Mouse (Mus musculus) R1 (cell line): Measurements from ENCODE around the gene S100a2.

Source experiments
- DNase-seq: peaks from one replicate; pipeline ENCODE4 v3.0.0-alpha.2; 2018; ENCODE audit warnings: low read depth, low spot score

Gene S100a2

GRCm38 (mm10) chr3:90595556-90595955 is 5.5 kb downstream of the S100a2 start:
- no peak for DNase-seq

DNA sequence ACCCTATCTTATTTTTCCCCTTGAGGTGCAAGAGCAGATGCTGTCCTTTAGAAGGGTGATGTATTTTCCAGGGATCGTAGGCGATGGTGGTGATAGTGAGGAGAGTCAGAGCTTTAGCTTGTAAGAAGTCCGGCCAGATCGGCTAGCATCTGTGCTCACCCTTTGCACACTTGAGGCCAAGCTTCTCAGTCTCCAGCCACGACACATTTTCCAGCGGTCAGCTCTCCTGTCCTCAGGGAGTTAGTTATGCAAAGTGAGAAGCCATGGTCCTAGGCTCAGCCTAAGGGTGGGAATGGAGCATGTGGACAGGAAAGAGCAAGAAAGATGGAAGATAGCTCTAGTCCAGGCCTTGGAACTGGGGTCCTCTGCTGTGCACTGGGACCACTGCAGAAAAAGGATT is 6.8 kb downstream of the S100a2 start:
- DNase-seq: no peak

DNA sequence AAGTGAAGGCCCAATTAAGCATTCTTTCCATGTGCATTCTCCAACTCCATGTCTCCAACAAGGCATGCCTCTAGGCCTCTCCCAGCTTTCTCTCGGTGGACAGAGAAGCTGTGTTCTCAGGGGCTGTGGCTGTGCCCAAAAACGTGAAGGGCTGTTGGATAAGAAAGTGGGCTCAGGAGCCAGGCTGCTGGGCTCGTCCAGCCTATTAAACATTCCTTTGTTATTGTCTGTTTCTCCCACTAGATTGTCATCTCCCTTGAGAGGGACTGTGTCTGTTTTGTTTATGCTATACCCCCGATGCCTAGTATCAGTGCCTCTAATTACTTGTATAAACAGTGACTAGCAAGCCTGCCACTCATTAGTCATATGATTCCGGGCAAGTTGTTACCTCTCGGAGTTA is 7.7 kb downstream of the S100a2 start:
- DNase-seq: no peak

DNA sequence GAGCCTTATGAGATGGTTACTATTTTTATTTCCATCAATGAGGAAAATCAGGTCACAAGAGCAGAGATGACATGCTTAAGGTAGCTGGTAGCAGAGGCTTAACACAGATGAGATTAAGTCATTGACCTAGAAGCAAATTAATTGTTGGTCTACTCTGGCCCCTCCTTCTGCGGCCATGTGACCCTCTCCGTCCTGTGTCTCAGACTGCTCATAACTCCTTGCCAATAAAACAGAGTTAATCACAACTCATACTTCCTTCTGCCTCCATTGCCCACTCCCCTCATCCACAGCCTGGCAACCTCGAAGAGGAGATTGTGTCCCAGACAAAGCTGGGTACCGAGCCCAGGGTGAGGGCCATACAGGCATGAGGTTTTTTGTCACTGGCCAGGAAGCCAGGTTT is 8.2 kb downstream of the S100a2 start:
- DNase-seq: no peak

DNA sequence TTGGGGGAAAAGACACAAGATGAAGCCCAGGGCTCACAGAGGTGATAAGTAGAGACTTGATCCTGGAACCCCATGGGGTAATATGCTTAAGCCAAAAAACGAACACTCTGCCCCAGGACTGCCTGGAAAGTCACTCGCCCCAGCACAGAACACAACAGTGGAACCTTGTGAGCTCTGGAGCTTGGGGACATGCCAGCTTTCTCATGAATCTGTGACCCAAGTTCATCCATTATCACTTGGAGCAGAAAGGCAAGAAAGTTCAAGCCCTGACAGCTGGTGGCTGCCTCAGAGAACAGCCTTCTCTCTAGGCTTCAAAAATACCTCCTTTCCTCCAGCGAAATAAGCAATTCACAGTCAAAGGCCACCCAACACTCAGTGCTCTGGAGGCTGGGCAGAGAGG is 9.4 kb downstream of the S100a2 start:
- no peak for DNase-seq

DNA sequence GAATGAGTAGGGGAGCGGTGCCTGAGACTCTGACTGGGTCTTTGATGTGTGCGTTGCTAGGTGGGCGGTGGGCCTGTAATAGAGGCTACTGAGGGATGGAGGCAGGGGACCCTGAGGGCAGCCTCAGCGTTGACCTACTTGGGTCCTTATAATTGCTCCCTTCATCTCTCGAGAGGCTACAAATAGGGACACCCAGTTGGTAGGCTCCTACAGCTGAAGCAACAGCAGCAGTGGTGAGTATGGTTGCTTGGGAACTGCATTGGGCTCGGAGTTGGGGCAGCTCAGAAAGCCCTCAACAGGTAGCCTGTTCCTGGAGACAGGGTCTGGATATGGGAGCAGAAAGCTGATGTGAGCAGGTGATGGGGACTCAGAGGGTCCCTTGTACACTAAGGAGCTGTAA is 10.0 kb downstream of the S100a2 start:
- no peak for DNase-seq

- DNase-seq: no peak
These were observed 10.6 kb downstream of the S100a2 start for GRCm38 (mm10) chr3:90600458-90601195.

GRCm38 (mm10) chr3:90601486-90602110 is 11.6 kb downstream of the S100a2 start, which contains the start of gene Gm42674:
Gm42674 (plus strand) TSS chr3:90601904.
- no peak for DNase-seq

DNA sequence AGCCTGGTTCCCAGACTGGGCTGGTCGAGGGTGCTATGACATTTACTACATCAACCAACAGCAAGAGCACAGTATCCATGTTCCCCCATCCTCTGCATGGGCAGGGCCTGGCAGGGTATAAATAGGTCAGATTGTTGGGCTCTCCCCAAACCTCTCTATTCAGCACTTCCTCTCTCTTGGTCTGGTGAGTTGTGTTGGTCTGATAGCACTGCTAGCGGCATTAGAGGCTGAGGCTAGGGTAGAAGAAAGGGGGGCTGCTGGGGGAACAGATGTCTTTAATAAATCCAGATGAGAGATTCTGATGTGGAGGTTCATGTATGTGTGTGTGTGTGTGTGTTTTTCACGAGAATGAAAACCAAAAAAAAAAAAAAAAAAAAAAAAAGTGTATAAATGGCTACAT is 13.6 kb downstream of the S100a2 start, which contains the start of gene S100a4:
Gene S100a4, plus strand, starts transcription at position 149 of the 400 bp plus-strand sequence.
- no peak for DNase-seq

DNA sequence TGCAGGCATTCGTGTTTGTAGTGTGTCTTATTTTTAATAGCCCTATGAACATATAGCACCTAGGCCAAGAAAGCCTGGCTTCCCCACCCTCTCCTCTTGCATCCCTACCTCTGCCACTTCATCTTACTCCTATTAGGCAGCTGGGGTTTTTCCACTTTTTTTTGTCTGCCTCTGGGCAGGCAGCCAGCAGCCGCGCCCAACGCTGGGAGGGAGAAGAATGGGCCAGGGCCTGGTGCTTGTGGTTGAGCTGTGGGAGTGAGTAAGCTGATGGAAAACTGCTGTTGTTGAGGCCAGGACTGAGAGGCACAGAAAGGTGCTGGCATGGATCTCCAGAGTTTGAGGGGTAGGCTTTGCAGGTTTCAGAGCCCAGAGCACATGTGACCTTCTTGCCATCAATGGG is 14.4 kb downstream of the S100a2 start:
- no peak for DNase-seq

DNA sequence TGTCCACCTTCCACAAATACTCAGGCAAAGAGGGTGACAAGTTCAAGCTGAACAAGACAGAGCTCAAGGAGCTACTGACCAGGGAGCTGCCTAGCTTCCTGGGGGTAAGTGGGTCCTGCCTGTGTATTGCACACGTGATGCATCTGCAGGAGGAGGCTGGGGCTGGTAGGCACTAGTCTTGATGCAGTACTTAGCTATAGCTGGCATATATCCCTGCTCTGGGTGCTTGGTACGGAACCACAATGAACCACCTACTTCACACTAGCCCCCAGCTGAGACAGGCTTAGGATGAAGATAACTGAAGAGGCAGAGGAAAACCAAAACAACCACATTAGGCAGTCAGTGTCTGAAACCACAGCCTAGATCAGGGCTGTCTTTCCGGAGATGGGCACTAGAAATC is 15.0 kb downstream of the S100a2 start:
- no peak for DNase-seq

GRCm38 (mm10) chr3:90605736-90606135 is 15.7 kb downstream of the S100a2 start:
- no peak for DNase-seq

- DNase-seq: no peak
These were observed 16.1 kb downstream of the S100a2 start for GRCm38 (mm10) chr3:90606185-90606584.

GRCm38 (mm10) chr3:90607361-90607760 is 17.3 kb downstream of the S100a2 start:
- no peak for DNase-seq

DNA sequence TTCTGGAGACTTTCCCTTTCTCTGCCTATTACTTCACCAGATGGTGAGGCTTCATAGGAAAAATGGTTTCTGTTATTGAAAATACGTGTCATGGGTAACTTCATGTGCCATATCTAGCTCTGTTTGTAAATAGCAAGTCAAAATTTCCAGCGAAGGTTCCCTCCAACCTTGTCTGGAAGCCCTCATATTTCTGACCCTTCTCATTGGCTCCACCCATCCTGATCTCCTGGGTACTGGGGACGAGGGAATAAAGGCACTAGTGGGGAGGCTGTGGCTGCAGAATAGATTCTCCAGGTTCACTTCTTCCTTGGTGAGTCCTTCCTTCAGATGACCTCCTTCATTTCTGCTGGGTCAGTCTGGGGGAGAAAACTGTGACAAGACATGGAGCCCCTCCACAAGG is 18.2 kb downstream of the S100a2 start, which contains the start of gene S100a5:
Gene S100a5, plus strand, starts transcription at position 301 of the 400 bp plus-strand sequence.
- DNase-seq: no peak

DNA sequence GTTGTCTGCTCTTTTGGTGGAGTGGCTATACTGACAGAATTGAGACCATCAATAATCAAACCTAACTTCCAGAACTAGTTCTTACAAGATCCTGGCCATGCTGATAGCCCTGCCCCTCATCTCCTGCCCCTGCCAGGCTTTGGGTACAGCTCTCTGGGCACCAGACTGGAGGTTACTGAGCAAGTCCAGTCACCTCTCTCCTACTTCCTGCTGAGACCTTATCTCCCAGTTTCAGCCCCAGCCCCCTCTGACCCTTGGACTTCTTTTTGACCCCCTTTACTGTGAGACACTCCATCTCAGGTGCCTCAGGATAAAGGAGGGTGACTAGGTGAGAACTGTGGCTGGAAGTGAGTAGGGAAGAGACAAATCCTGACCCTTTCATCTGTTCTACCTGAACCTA is 19.1 kb downstream of the S100a2 start:
- no peak for DNase-seq

- no peak for DNase-seq
These were observed 21.4 kb downstream of the S100a2 start for GRCm38 (mm10) chr3:90611494-90611893.

DNA sequence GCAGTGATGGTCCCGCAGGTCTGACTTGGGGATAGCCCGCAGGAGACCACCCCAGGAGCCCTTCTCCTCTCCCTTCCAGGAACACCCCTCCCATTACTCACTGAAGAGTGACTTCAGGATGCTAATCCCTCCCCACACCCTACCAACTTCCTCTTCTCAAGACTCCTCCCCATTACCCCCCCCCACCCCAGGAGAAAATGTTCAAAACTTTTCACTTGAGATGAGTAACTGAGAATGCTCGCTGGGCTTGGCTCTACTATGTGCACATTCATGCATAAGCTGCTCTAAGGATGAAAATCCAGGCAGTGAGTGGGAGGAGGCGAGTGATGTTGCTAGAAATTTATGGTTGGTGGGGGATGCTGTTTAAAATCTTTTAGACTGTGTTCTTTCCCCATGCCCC is 22.0 kb downstream of the S100a2 start:
- DNase-seq: peak; percentile 41

DNA sequence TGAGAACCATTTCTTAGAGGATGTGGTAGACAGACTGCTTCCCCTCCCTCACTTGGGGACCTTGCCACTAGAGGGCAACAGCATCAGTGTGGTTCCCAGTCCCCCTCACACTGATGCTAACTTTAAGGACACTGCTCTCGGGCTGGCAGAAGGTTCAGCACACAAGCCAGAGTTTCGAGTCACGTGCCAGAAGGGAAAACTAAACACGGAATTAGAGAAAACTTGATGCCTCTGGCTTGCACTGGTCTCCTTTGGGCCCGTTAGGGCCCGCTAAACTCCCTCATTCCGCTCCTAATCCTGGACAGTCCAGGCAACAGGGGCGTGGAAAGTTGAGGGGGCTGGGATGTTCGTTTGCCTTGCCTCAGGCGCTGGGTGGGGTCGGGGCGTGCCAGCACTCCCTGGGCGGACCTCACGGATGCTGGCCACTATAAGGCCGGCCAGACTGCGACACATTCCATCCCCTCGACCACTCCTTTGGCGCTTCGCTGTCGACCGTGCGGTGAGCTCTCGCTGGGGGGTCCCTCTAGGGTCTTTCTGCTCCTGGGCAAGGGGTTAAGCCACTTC is 22.8 kb downstream of the S100a2 start, which contains the start of gene S100a6:
Gene S100a6, plus strand, starts transcription at position 155 of the 564 bp plus-strand sequence.
- peak; percentile 85 for DNase-seq

- no peak for DNase-seq
These were observed 23.6 kb downstream of the S100a2 start for GRCm38 (mm10) chr3:90613461-90614147.

GRCm38 (mm10) chr3:90614148-90614530 is 24.1 kb downstream of the S100a2 start:
- no peak for DNase-seq

DNA sequence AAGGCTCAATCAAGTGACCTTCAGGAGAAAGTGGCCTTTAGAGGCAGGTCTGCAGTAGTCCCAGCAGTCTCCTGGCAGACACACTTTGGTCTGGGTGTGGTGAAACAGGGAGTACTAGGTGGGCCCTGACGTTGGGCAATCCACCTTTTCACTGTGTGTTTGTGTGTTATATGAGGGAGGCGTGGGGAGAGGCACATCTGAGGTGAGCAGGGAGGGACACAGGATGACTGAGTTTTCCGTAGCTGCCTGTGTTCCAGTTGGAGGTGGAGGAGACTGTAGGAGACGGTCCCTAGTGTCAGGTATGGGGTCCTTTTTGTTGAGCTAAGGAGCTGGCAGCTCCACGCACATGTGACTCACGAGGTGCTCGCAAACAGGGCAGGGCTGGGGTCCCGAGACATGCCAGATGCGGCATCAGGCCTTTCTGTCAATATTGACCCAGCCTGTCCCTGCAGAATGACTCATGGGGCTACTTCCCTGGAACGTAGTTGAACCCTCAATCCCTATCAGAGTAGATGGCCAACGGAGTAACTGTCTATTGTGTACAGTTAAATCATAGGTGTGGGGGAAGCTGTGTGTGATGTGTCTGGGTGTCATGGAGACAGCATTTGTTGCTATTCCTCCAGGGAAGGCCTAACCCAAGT is 24.7 kb downstream of the S100a2 start:
- no peak for DNase-seq
